Mouse (Mus musculus) hindbrain, embryonic 16.5 days (tissue): Measurements from ENCODE around the gene Plod1. TPM values are rescaled to one million over a fixed set of nuclear protein-coding genes. Genes with fewer than 3 reads are reported as not detected.

Experiments used
- ATAC-seq: fragments of 200-750 bp; cut with Nextera tagmentation; 2 replicates; pipeline ENCODE4 v1.8.0; 2017; ENCODE audit warnings: moderate TSS enrichment, moderate library complexity
- H3K27ac ChIP-seq: fragments of 300-500 bp; sonication (generic); 2 replicates; pipeline ENCODE4 v1.5.1; 2014; ENCODE audit warnings: low read depth, mild to moderate bottlenecking, control low read depth, low read length, moderate library complexity
- H3K27me3 ChIP-seq: fragments of 300-500 bp; sonication (generic); replicated peaks from 2 replicates; pipeline ENCODE4 v1.6.1; 2014; ENCODE audit warnings: low read length; ENCODE audit not compliant: control insufficient read depth, insufficient read depth
- H3K36me3 ChIP-seq: fragments of 300-500 bp; sonication (generic); 2 replicates; pipeline ENCODE4 v1.6.1; 2014; ENCODE audit warnings: mild to moderate bottlenecking, low read length, moderate library complexity, mixed read lengths; ENCODE audit not compliant: control insufficient read depth, insufficient read depth
- H3K4me1 ChIP-seq: fragments of 300-500 bp; sonication (generic); 2 replicates; pipeline ENCODE4 v1.6.1; 2014; ENCODE audit warnings: low read depth, low read length; ENCODE audit not compliant: control insufficient read depth, insufficient read depth
- H3K4me2 ChIP-seq: fragments of 300-500 bp; sonication (generic); 2 replicates; pipeline ENCODE4 v1.6.1; 2014; ENCODE audit warnings: mild to moderate bottlenecking, low read length, control low read depth, moderate library complexity
- H3K4me3 ChIP-seq: fragments of 300-500 bp; sonication (generic); 2 replicates; pipeline ENCODE4 v1.5.1; 2014; ENCODE audit warnings: mild to moderate bottlenecking, low read length, control low read depth, moderate library complexity
- H3K9ac ChIP-seq: fragments of 300-500 bp; sonication (generic); 2 replicates; pipeline ENCODE4 v1.6.1; 2014; ENCODE audit warnings: low read depth, mild to moderate bottlenecking, control low read depth, low read length, moderate library complexity
- H3K9me3 ChIP-seq: fragments of 300-500 bp; sonication (generic); 2 replicates; pipeline ENCODE4 v1.6.1; 2014; ENCODE audit warnings: mild to moderate bottlenecking, low read length, moderate library complexity; ENCODE audit not compliant: control insufficient read depth
- WGBS: fragments of 180-500 bp; shearing (Covaris S2); extraction: QIAGEN DNeasy Blood & Tissue Kit; methylation state at CpG from one replicate; pipeline ENCODE4 v1.1.7; 2014; 5-methylcytosine and 5-hydroxymethylcytosine counted together
- polyA plus RNA-seq: library from polyadenylated mRNA; unstranded; fragments of >200 nt; fragmentation: Nextera tagmentation; extraction: Ambion mirVana; gene quantifications from 2 replicates; pipeline ENCODE4 v1.2.1, GENCODE M21; 2015

The Plod1 gene
- polyA plus RNA-seq, 1 experiment from 2014 or later: 28.4 TPM

GRCm38 (mm10) chr4:147928540-147928939, 8.0 kb downstream of the Plod1 start:
- Histone ChIP-seq H3K9me3 (no peaks in the 10 kb centered on the region), H3K27ac (no peak overlapping the region), H3K4me1 (no peaks in the 10 kb centered on the region), H3K9ac (no peak overlapping the region), H3K27me3 (no peaks in the 10 kb centered on the region), H3K36me3 (no peaks in the 10 kb centered on the region), H3K4me3 (no peak overlapping the region), H3K4me2 (no peak overlapping the region)
- ATAC-seq: peak; percentile 43; the same call in 1 of the 2 replicates
- WGBS: 79% methylated on average over 7 of the region's 7 CpGs

- Histone ChIP-seq H3K9me3 (no peaks in the 10 kb centered on the region), H3K36me3 (no peaks in the 10 kb centered on the region), H3K4me3 (no peak overlapping the region), H3K4me2 (no peak overlapping the region), H3K4me1 (no peaks in the 10 kb centered on the region), H3K27me3 (no peaks in the 10 kb centered on the region), H3K9ac (no peak overlapping the region), H3K27ac (no peak overlapping the region)
- 18% methylated on average over 9 of the region's 9 CpGs for WGBS
- no peak for ATAC-seq
Observed at GRCm38 (mm10) chr4:147928136-147928535, 8.4 kb downstream of the Plod1 start.

- Histone ChIP-seq H3K4me1 (no peaks in the 10 kb centered on the region), H3K27ac (no peak overlapping the region), H3K4me2 (no peak overlapping the region), H3K4me3 (no peak overlapping the region), H3K36me3 (no peaks in the 10 kb centered on the region), H3K9ac (no peak overlapping the region), H3K9me3 (no peaks in the 10 kb centered on the region), H3K27me3 (no peaks in the 10 kb centered on the region)
- WGBS: 50% methylated on average over 8 of the region's 8 CpGs
- ATAC-seq: no peak
Observed at GRCm38 (mm10) chr4:147927705-147928104, 8.9 kb downstream of the Plod1 start.

GRCm38 (mm10) chr4:147922341-147922740, 14.2 kb downstream of the Plod1 start:
- Histone ChIP-seq H3K9ac (no peak overlapping the region), H3K27me3 (no peaks in the 10 kb centered on the region), H3K4me3 (no peak overlapping the region), H3K4me1 (no peaks in the 10 kb centered on the region), H3K4me2 (no peak overlapping the region), H3K36me3 (no peaks in the 10 kb centered on the region), H3K9me3 (no peaks in the 10 kb centered on the region), H3K27ac (no peak overlapping the region)
- ATAC-seq: no peak
- WGBS: 79% methylated on average over 11 of the region's 11 CpGs

- Histone ChIP-seq H3K4me1 (no peaks in the 10 kb centered on the region), H3K27me3 (no peaks in the 10 kb centered on the region), H3K9me3 (no peaks in the 10 kb centered on the region), H3K27ac (no peak overlapping the region), H3K36me3 (no peaks in the 10 kb centered on the region), H3K4me3 (no peak overlapping the region), H3K4me2 (no peak overlapping the region), H3K9ac (no peak overlapping the region)
- ATAC-seq: no peak
- 28% methylated on average over 10 of the region's 10 CpGs for WGBS
Observed at GRCm38 (mm10) chr4:147920973-147921372, 15.6 kb downstream of the Plod1 start.

- 58% methylated on average over 7 of the region's 7 CpGs for WGBS
- Histone ChIP-seq H3K9me3 (no peaks in the 10 kb centered on the region), H3K27me3 (no peaks in the 10 kb centered on the region), H3K27ac (no peak overlapping the region), H3K4me3 (no peak overlapping the region), H3K4me1 (no peaks in the 10 kb centered on the region), H3K4me2 (no peak overlapping the region), H3K36me3 (0 out of 2 replicates have a peak, but pooled peaks cover 2% of the 10 kb centered on the region), H3K9ac (no peak overlapping the region)
- ATAC-seq: no peak
Observed at GRCm38 (mm10) chr4:147918459-147919121, 18.0 kb downstream of the Plod1 start.

- no peaks in the 10 kb centered on the region for H3K27me3 ChIP-seq
- H3K36me3 ChIP-seq: no peaks in the 10 kb centered on the region
- no peak for ATAC-seq
- no peak overlapping the region for H3K4me2 ChIP-seq
- H3K9me3 ChIP-seq: no peaks in the 10 kb centered on the region
- no peaks in the 10 kb centered on the region for H3K4me1 ChIP-seq
- H3K4me3 ChIP-seq: no peak overlapping the region
- WGBS: 92% methylated on average over 5 of the region's 5 CpGs
- H3K27ac ChIP-seq: no peak overlapping the region
- H3K9ac ChIP-seq: no peak overlapping the region
Observed at GRCm38 (mm10) chr4:147909486-147909885, 27.1 kb downstream of the Plod1 start.

GRCm38 (mm10) chr4:147906230-147906629, 30.3 kb downstream of the Plod1 start:
- H3K4me1 ChIP-seq: peaks cover 7% of the 10 kb centered on the region
- H3K27ac ChIP-seq: no peak overlapping the region
- no peak overlapping the region for H3K4me2 ChIP-seq
- H3K27me3 ChIP-seq: no peaks in the 10 kb centered on the region
- no peaks in the 10 kb centered on the region for H3K9me3 ChIP-seq
- no peak overlapping the region for H3K9ac ChIP-seq
- no peak overlapping the region for H3K4me3 ChIP-seq
- 74% methylated on average over 5 of the region's 5 CpGs for WGBS
- no peak for ATAC-seq
- H3K36me3 ChIP-seq: no peaks in the 10 kb centered on the region; the same call in 1 of the 2 replicates

- under 1% methylated on average over 8 of the region's 8 CpGs for WGBS
- H3K9me3 ChIP-seq: no peaks in the 10 kb centered on the region
- peak overlapping the region; percentile 85 for H3K4me3 ChIP-seq
- no peaks in the 10 kb centered on the region for H3K27me3 ChIP-seq
- peaks cover 2% of the 10 kb centered on the region; the same call in 1 of the 2 replicates for H3K36me3 ChIP-seq
- H3K4me2 ChIP-seq: peak overlapping the region; percentile 52
- ATAC-seq: peak; percentile 37
- peak overlapping the region; percentile 91 for H3K27ac ChIP-seq
- H3K4me1 ChIP-seq: peaks cover 7% of the 10 kb centered on the region
- H3K9ac ChIP-seq: peak overlapping the region; percentile 90
Observed at GRCm38 (mm10) chr4:147905090-147905659, 31.4 kb downstream of the Plod1 start.
